8 mouse cellular contexts compared by ENCODE assay signal in genomic region chr7:34746165-34746564, GRCm38 (mm10).
A peak's percentile ranks its signal among the peaks of the same experiment; 100 is the strongest.
DNase-seq lines count a peak whose midpoint lies in the region; ATAC-seq and TF ChIP-seq lines count a peak whose summit lies in the region.

No protein-coding gene starts in this region.

- TF ChIP-seq CTCF in heart, adult 2 months (IDR thresholded peaks at IDR 0.05) = no peak
- no peak for TF ChIP-seq CTCF in layer of hippocampus, adult 2 months (conservative IDR thresholded peaks at IDR 0.05)

- intact Hi-C loops in left cerebral cortex, postnatal 4 days (cut with DNase I) = no loop called here
- intact Hi-C loops in heart, adult 2 months (cut with DNase I) = no loop called here

- peaks cover 2% of the 10 kb centered on the region; the same call in 1 of the 2 replicates for H3K4me1 ChIP-seq in heart, adult 2 months (ENCODE audit: control insufficient read depth, insufficient read depth, low read length)
- H3K4me1 ChIP-seq in kidney, embryonic 15.5 days = peaks cover 56% of the 10 kb centered on the region
- peaks cover 7% of the 10 kb centered on the region for H3K4me1 ChIP-seq in midbrain, embryonic 16.5 days (ENCODE audit: control insufficient read depth, insufficient read depth, low read length)

- peak; percentile 39 for DNase-seq in left cerebral cortex, postnatal 4 days
- no peak for DNase-seq in left cerebral cortex, adult 18-20 months (ENCODE audit: low spot score in 2 of 2)
- DNase-seq in heart, adult 2 months = peak; percentile 63 to 79
- DNase-seq in layer of hippocampus, adult 2 months (ENCODE audit: low spot score in 2 of 2) = no peak
- DNase-seq in layer of hippocampus, adult 8-10 months (ENCODE audit: low spot score in 2 of 2) = no peak
- DNase-seq in cerebellum, adult 11-12 months = no peak

- peak; percentile 68 for ATAC-seq in kidney, embryonic 15.5 days (replicated peaks; ENCODE audit: low FRiP score)
- ATAC-seq in midbrain, embryonic 16.5 days = peak; percentile 32

- 54% methylated on average over 9 of the region's 9 CpGs for WGBS in heart, adult 2 months
- 23% methylated on average over 9 of the region's 9 CpGs for WGBS in kidney, embryonic 15.5 days
- 38% methylated on average over 9 of the region's 9 CpGs for WGBS in midbrain, embryonic 16.5 days

- H3K27ac ChIP-seq in heart, adult 2 months = no peak overlapping the region
- H3K27ac ChIP-seq in kidney, embryonic 15.5 days = peak overlapping the region; percentile 89
- H3K27ac ChIP-seq in midbrain, embryonic 16.5 days (ENCODE audit: low read length) = no peak overlapping the region
- H3K27ac ChIP-seq in layer of hippocampus, adult 2 months = no peak overlapping the region

- H3K4me2 ChIP-seq in kidney, embryonic 15.5 days = peak overlapping the region; percentile 14; the same call in 1 of the 2 replicates
- H3K4me2 ChIP-seq in midbrain, embryonic 16.5 days (ENCODE audit: low read length) = no peak overlapping the region

- TF ChIP-seq POLR2A in heart, adult 2 months (IDR thresholded peaks at IDR 0.05; ENCODE audit: insufficient read depth, low read depth, low read length) = no peak

- TF ChIP-seq EP300 in heart, adult 2 months (IDR thresholded peaks at IDR 0.05; ENCODE audit: insufficient read depth, low read depth, low read length) = no peak

- no peaks in the 10 kb centered on the region for H3K27me3 ChIP-seq in heart, adult 2 months (ENCODE audit: control insufficient read depth, insufficient read depth, low read length)
- H3K27me3 ChIP-seq in kidney, embryonic 15.5 days = no peaks in the 10 kb centered on the region
- H3K27me3 ChIP-seq in midbrain, embryonic 16.5 days (ENCODE audit: control insufficient read depth, insufficient read depth, low read depth, low read length) = no peaks in the 10 kb centered on the region; the same call in 1 of the 2 replicates

- no peaks in the 10 kb centered on the region for H3K9me3 ChIP-seq in kidney, embryonic 15.5 days (replicated peaks)
- no peaks in the 10 kb centered on the region for H3K9me3 ChIP-seq in midbrain, embryonic 16.5 days (replicated peaks; ENCODE audit: control insufficient read depth, low read length, poor library complexity, severe bottlenecking)

- no peaks in the 10 kb centered on the region for H3K36me3 ChIP-seq in heart, adult 2 months (ENCODE audit: control insufficient read depth, insufficient read depth, low read length)
- no peaks in the 10 kb centered on the region for H3K36me3 ChIP-seq in kidney, embryonic 15.5 days
- no peaks in the 10 kb centered on the region for H3K36me3 ChIP-seq in midbrain, embryonic 16.5 days (ENCODE audit: control insufficient read depth, insufficient read depth, low read length)

- H3K79me2 ChIP-seq in heart, adult 2 months (replicated peaks; ENCODE audit: control insufficient read depth, insufficient read depth, low read length) = no peaks in the 10 kb centered on the region

- no peak overlapping the region for H3K9ac ChIP-seq in heart, adult 2 months (ENCODE audit: low read depth, low read length)
- H3K9ac ChIP-seq in kidney, embryonic 15.5 days = no peak overlapping the region
- 0 out of 2 replicates have a peak overlapping the region, but pooled peaks have one; percentile 2 for H3K9ac ChIP-seq in midbrain, embryonic 16.5 days (ENCODE audit: low read depth, low read length)

- H3K4me3 ChIP-seq in heart, adult 2 months = no peak overlapping the region
- no peak overlapping the region for H3K4me3 ChIP-seq in kidney, embryonic 15.5 days (replicated peaks)
- H3K4me3 ChIP-seq in midbrain, embryonic 16.5 days (ENCODE audit: low read depth, low read length) = no peak overlapping the region
- no peak overlapping the region for H3K4me3 ChIP-seq in layer of hippocampus, adult 2 months

Comparison
In these comparisons a context has a peak if more than half of its experiments do, and no peak if none do; other contexts are left out.
1. DNase-seq: peak in left cerebral cortex, postnatal 4 days (single experiment) and heart, adult 2 months (2 of 2); none in left cerebral cortex, adult 18-20 months (0 of 2), layer of hippocampus, adult 2 months (0 of 2), layer of hippocampus, adult 8-10 months (0 of 2) and cerebellum, adult 11-12 months (single experiment).